Mouse (Mus musculus) thymus, postnatal 36 days (tissue): ENCODE measurements around the gene Eif2b3.

Experiments
- DNase-seq, 2 experiments: peaks; one replicate each; pipeline ENCODE4 v3.0.0; 2022; ENCODE audit warnings: mixed read lengths in 2 of 2

Eif2b3 gene

DNA sequence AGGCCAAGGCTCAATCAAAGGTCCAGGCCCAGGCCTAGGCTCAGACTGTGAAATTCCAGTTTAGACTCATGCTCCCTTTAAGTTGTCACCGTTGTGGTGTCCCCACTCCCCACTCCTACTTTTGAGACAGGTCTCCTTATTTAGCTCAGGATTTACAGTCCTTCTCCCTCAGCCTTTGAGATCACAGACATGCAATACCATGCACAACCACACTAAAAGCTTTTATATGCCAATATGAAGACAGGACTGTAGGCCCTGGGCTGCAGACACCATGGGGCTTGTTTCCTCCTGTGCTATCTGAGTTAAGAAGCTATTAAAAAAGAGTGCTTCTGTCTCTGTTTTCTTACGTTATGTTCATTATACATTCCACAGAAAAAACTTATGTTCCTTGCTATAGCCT is 1.5 kb upstream of the Eif2b3 start:
- DNase-seq = no peak

DNA sequence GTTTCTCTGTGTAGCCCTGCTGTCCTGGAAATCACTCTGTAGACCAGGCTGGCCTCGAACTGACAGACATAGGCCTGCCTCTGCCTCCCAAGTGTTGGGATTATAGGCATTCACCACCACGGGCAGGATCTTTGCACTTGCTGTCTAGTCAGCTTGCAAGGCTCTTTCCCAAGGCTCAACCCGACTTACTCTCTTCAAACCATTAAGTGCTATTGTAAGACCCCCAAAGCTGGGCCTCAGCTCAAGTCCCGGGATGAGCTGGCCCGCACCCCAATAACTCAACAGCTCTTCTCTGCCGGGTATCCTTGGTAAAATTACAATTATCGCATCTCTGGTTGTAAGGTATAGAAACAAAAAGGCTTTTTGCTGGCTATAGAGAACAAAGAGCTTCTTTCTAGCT is 875 bp upstream of the Eif2b3 start:
- no peak for DNase-seq

DNA sequence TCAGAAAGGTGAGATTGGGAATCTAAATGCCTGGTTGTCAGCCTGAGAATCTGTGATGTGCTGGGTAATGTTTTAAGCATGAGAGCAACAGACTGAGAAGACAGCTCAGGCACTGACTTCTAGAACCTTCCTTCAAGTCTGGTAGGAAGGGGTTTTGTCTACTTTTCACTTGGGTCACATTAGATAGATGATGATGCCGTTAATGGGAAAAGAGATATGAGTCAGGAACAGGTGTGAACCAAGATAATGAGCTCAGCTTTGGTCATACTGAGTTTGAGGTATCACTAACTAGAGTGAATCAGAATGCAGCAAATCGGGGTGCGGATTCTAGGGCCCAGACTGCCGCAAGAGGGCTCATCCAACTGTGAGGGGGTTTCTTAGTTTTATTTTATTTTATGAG is 4.3 kb downstream of the Eif2b3 start:
- DNase-seq = no peak

DNA sequence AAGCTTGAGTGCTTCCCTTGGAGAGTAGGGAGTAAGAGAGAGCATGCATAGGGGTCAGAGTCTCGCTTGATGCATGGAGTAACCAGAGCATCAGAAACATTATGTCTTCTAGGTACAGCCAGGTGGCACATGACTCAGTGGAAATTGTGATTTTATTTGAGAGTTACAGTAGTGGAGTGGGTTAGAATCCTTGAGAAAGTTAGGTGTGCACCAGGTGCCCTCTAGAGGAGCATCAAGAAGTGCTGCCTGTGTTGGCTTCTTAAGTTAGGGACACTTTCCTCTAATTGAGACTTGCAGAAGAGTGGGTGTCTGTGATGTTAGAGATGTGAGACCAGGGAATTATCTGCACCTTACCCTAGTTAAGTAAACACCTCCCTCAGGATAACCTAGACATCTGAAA is 11.9 kb downstream of the Eif2b3 start:
- no peak for DNase-seq

DNA sequence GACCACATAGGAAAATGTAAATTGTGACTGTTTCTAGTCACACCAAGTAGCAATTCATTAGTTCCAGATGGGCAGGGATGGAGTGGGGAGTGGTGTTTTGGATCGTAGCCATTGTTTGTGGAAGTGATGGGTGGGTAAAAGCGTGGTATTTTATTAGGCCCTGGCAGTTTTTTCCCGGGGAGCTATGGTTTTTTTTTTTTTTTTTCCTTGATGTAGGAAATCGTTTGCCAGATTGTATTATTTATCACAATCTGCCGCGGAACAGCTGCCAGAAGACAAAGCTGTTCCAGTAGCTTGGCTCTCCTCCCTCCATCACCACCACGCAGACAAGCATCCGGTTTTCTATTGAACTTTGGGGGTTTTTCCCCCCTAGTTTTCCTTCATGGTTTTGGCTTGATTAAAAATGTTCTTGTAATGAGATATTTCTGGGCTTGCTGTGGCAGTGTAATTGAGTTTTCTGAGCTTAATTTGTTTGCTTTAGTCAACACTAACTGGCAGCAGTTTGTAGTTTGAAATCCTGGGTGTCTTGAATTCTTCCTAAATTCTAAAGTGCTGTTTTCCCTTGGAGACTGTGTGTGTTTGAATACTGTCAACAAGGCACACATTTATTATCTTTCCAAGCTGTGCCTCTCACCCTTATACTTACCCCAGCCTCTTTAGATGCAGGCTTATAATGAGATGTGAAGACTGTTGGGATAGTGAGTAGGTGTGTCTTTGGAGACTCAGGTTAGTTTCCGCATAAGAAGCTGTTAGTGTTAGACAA is 20.9 kb downstream of the Eif2b3 start:
- DNase-seq = no peak

DNA sequence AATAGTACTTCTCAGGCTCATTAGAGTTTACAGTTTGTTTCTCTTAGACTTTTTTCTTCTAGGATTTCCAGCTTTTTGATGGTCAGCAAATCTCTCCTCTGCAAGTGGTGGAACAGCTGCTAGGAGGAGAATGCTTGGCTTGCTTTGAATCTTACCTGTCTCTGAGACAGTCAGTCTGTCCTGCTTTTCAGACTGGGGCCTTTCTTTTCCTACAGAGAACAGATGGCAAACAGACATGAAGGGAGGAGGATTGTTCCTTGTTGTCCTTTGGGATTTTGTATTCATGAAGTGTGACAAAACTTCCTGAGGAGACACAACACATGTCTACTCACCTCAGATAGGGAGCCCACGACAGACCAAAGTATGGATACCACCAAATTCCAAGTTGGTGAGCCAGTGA is 21.6 kb downstream of the Eif2b3 start:
- no peak for DNase-seq

DNA sequence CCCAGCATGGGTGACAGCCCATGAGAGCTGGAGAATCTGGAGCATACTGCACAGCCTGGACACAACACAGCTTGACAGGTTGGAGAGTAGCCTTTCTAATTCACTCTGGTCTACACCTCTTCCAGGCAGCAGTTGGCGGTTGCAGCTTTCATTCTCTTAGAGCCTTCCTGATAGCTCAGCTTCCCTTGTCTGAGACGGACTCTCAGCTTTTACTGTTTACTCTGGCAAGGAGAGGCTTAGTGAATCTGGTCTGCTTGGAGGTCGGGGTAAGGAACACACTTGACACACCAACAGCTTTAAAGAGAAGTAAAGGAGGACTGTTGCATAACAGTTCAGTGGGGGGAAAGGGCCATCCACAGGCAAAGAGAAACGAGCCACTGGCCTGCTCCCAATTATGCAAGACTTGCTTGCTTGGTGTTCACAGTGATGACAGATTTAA is 22.1 kb downstream of the Eif2b3 start:
- no peak for DNase-seq

DNA sequence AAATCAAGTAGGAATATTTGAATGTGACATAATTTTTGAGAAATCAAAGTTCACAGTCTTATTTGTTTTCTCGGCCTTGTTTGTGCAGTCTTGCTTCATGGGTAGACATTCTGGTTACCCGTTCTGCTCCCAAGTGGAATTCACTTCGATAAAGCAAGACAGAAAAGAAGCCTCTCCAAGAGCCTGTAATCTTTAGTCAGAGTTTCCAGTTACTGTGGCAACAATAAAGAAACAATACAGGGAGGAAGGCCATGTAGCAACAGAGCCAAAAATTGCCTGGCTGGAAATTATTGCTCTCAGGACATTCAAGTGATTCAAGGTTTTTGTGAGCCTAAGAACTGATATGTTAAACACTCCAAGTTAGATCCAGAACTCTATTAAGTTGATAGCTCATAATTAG is 29.6 kb downstream of the Eif2b3 start:
- no peak for DNase-seq

DNA sequence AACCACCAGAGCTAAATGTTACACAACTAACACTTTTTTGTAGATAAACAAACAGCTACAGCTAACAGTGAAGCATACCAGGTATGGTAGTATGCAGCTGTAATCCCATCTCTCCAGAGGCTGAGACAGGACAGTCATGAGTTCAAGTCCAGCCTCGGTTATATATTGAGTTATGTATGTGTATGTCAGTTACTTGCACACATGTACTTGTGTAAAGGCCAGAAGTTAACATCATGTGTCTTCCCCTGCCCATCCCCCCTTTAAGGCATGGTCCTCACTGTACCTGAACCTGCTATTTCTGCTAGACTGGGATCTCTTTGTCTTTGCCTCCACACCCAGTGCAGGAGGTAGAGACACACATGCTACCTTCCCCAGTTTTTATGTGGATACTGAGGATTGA is 30.3 kb downstream of the Eif2b3 start:
- no peak for DNase-seq

DNA sequence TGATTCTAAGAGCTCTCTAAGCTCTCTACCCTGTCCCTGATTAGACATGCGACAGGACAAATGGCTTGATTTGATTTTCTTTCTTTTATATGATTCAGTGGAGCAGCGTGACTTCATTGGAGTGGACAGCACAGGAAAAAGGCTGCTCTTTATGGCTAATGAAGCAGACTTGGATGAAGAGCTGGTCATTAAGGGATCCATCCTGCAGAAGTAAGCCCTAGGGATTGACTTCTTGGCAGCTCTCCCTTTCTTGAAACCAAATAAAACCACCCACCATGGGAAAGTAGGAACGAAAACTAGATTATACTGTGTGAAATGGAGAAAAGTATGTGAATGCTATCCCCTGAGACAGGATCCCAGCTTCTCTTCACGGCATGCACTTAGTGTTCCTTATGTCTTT is 33.4 kb downstream of the Eif2b3 start:
- no peak for DNase-seq

DNA sequence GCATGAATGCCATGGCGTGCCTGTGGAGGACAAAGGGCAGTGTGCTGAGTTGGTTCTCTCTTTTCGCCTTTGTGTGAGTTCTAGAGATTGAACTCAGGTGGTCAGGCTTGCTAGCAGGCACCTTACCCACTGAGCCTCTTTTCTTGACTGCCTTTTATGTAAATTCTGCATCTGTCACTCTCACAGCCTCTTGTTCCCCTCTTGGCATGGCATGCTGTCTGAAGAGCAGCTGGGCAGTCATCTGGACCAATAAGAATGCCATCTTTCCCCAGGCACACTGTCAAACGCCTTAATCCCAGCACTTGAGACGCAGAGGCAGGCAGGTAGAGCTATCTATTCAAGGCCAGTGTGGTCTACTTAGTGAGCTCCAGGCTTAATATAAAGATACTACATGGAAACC is 34.8 kb downstream of the Eif2b3 start:
- DNase-seq = no peak

DNA sequence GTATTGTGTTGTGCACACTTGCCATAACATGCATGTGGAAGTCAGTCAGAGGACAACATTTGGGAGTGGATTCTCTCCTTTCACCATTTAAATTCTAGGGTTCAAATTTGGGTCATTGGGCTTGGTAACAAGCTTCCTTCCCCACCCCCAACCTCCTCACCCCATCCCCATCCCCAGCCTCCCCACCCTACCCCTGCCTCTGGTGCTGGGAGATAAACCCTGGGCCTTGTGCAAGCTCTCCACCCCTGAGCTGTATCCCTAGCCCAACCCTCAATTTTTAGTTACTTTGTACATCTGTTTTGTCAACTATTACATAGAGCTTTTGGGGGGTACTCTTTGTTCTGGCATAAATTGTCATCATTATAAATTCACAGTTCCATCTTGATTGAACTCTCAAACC is 36.9 kb downstream of the Eif2b3 start:
- DNase-seq = no peak

DNA sequence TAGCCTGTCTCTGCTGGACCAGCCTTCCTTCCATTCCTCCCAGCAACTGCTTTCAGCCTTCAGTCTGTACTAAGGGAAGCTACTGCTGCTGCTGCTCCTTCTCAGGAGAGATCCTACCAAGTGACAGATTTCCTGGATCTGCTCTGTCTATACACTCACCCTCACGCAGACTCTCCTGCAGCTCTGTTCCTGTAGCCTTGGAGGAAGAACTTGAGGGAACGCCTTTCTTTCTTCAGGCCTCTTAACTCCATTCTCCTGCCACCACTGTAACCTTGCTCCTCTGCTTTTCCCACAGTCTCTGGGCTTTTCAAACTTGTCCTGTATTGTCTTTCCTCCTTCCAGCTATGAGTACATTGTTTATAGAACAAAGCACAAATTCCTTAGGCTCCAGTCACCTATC is 37.3 kb downstream of the Eif2b3 start:
- no peak for DNase-seq

DNA sequence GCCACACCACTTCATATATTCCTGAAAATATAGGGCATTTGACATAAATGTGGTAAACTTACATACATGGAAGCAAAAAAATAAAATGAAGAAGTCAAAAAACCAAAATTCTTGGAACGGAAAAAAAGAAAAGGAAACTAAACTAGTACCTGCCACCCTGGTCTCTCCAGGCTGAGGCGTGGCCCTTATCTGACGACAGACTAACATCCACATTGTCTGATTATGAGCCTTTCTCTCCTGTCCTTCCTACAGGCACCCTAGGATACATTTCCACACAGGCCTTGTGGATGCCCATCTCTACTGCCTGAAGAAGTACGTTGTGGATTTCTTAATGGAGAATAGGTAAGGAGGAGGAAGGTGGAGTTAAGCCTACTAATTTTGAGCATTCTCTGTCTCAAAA is 39.3 kb downstream of the Eif2b3 start:
- no peak for DNase-seq

DNA sequence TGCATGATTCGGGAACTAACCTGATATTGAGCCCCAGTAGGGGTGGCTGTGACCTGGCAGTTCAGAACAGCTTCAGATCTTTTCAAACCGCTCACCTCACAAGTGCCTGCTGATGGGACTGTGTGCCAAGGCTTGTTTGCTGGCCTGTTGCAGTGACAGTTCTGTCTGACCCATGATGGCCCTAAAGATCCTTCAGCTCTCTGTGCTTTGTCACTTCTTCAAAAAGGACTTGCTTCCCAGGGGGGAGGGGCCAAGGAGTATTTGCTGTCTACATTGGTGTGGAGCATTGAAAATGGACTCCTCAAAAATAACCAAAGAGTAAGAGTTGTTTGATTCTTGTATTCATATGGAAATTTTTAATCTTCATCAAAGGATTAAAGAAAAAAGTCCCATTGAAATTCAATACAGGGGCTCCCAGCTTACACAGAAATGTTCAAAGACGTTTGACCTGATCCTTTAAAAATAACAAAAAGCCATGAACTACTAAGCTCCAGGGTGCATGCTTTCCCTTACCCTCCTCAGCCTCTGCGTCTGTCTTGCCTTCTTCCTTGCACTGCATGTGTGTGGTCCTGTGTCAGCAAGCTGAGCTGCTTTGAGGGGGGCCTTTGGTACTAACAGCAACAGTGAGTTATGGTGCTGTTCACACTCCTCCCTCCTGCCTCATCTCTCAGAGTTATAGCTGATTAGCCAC is 43.6 kb downstream of the Eif2b3 start:
- no peak for DNase-seq

DNA sequence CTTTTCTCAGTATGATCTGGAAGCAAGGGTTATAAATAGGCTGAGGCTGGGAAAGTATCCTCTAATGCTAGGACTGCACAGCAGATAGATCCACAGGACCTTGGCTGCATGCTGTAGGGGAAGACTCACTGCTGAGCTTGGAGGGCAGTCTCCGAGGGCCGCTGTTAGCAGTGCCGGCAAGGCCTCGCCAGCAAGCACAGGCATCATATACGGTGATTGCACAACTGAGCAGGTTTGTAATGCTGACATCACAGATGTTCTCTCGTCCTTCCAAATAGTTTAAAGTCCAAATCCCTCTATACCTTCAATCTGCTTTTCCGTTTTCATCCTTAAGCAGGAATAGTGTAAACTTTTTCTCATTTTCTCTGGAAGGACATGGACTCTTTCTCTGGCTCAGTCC is 48.8 kb downstream of the Eif2b3 start:
- DNase-seq = no peak

DNA sequence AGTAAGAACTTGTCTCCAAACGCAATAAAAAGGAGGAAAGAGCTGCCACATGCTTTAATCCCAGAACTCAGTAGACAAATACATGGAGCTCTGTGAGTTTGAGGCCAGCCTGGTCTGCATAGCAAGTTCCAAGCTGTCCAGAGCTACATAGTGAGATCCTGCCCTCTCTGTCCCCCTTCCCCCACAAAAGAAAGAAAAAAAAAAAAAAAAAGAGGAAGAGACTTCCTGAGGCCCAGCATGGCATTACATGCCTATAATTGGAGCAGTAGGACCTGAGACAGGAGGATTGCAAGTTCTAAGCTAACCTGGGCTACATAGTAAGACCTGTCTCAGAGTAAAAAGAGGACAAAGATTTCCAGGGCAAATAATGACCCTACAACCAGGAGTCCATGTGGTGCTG is 50.4 kb downstream of the Eif2b3 start:
- DNase-seq = no peak

DNA sequence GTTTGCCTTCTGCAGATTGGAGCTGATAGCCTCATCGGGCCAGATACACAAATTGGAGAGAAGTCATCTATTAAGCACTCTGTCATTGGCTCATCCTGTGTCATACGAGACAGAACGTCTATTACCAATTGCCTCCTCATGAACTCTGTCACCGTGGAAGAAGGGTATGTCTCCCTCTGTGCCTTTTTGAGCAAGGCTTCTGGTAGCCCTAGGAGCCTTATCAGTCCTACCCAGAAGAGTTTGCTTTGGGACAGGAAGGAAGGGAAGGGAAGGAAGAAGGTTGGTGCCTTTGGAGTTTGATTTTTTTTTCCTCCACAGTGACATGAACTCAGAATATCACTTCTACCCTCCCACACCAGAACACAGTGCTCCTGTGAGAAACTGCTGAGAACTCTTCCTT is 51.4 kb downstream of the Eif2b3 start:
- no peak for DNase-seq

DNA sequence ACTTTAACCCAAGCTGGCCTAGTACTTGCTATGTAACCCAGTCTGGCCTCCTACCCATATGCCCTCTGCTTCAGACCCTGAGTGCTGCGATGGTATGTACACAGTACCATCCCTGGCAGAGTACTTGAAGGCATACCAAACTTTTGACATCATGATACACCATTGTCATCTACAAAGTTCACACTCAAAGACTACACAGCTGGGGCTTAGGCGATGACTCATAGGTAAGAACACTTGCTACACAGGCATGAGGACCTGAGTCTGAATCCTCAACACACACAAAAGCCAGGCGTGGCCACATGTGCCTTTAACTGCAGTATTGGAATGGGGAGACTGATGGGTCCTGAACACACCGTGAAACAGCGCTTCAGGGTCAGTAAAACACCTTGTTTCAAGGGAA is 52.0 kb downstream of the Eif2b3 start:
- DNase-seq = no peak

DNA sequence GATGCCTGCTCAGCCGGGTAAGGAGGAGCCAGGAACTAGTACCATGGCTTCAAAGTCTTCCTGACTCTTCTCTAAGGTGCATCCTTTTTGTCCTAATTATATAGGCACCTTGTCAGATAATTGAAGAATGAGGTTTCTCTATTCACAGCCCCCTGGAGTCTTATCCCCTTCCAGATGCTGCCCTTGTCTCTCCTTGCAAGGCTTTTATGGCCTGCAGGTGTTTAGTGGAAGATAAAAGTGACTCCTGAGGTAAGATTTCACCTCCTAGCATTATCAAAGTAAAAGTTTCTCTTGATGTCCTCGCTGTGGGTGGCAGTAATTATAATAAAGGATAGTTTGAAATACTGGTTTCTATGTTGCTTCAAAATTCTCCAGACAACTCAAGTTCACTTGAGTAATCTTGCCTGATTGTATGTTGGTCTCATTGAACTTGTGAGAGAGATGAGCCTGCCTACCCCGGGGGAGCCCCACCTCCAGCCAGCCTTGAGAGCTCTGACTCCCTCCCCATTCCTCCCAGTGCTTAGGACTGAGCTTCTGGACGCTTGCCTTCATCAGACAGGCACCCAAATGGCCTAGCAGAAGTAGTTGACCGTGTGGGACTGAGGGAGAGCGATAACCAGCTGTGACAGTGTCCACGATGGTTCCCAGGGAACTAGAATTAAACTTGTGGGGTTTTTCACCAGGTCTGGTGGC is 68.9 kb downstream of the Eif2b3 start:
- no peak for DNase-seq

DNA sequence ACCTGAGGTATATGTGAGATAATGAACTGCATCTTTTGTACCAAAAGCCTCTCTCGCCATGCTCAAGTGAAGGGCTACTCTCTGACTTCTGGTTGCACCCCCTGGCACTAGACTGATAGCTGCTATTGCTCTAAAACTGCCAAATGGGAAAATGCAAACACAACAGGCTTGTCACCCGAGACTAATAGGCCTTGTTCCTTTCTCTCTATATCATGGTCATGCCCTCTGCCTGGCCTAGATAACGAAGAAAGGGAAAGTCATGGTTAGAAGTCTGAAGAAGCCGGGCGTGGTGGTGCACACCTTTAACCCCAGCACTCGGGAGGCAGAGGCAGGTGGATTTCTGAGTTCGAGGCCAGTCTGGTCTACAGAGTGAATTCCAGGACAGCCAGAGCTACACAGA is 71.4 kb downstream of the Eif2b3 start:
- no peak for DNase-seq

DNA sequence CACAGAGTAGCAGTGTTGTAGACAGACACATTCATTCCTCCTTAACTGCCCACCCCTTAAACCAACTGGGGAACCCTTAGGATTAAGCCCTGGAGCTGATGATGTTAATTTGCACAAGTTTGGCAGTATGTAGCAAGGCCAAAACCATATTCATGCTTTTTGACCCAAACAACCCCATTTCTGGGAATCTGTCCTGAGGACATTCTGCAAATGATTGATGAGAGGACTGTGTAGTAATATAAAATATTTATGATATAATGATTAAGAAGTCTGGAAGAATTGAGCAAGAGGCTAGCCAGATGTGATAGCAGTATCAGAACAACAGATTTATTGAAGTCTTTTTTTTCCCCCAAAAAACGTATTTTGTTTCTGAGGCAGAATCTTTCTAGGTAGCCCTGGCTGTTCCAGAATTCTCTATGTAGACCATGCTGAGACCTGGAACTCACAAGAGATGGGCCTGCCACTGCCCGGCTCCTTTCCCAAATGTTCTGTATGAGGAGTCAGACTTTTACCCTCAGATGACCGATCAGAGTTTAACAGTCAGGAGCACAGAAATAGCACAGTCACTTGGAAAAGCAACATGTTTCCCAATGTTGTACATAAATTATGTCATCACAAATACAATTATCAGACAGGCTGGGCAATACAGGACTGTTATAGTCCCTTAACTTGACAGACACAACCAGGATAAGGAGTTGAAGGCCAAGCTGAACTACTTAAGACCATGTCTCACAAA is 75.6 kb downstream of the Eif2b3 start:
- no peak for DNase-seq
